Mouse (Mus musculus): ENCODE data around the gene Umps. TPM values are rescaled to one million over a fixed set of nuclear protein-coding genes. Genes with fewer than 3 reads are reported as not detected.

Gene Umps
- total RNA-seq, 2 experiments from 2014 or later: 17.0 to 18.1 TPM

GRCm38 (mm10) chr16:33953008-33953407 lies 13.8 kb downstream of the Umps start:
- no peak for DNase-seq

- peak; percentile 91 for DNase-seq
These were observed 16.0 kb downstream of the Umps start for GRCm38 (mm10) chr16:33950830-33951229.

GRCm38 (mm10) chr16:33950386-33950785 lies 16.5 kb downstream of the Umps start:
- no peak for DNase-seq

DNA sequence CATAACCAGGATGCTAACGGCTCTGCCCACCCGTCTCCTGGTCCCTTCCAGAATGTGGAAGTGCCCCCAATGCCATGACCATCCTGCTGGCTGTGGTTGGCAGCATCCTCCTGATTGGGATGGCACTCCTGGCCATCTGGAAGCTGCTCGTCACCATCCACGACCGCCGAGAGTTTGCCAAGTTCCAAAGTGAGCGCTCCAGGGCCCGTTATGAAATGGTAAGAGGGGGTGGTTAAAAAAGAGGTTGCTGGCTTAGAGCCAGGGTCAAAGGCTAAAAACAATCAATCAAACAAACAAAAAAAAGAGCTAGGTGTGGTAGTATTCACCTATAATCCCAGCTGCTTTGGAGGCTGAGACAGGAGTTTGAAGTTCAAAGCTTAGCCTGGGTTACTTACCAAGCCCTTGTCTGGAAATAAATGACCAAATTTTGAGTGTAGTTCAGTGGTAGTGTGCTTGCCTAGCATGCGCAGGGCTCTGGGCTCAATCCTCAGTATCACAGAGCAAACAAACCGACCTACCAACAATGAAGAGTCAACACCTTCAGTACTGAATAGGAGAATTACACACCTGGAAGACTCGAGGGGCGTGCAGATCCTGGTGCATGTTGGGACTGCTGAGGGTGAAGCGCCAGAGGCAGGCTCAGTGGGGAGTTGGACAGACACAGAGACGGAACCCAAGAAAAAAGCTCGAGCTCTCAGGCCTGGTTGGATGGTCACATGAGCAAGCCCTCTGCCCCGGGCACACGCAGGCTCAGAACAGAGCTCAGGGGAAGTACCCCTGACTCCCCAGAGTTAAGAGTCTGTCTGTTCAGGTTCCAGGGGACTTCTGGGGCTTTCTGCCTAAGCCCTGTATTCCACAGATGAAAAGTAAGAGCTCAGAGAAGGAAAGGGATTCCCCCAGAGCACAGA lies 18.9 kb downstream of the Umps start:
- no peak for DNase-seq

- DNase-seq: peak; percentile 14
These were observed 20.8 kb downstream of the Umps start for GRCm38 (mm10) chr16:33946021-33946420.

- peak; percentile 36 for DNase-seq
These were observed 22.1 kb downstream of the Umps start for GRCm38 (mm10) chr16:33944772-33945171.

DNA sequence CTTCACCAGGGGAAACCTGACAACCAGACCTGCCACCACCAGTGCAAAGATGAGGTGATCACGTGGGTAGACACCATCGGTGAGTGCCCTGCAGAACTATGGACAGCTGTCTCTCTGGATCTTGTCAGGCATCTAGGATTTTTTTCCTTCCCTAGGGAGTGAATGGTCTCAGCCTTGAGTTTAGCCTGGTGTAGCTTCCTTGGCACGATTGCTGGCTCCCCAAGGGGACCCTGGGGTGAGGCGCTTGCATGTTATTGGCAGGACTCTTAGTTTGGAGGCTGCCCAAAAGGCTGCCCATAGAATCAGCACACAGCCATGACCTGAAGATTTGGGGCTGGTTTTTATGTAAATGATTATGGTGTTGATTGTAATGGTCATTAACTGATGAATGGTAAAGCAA lies 22.7 kb downstream of the Umps start:
- peak; percentile 17 for DNase-seq

GRCm38 (mm10) chr16:33943388-33943787 lies 23.4 kb downstream of the Umps start:
- no peak for DNase-seq

DNA sequence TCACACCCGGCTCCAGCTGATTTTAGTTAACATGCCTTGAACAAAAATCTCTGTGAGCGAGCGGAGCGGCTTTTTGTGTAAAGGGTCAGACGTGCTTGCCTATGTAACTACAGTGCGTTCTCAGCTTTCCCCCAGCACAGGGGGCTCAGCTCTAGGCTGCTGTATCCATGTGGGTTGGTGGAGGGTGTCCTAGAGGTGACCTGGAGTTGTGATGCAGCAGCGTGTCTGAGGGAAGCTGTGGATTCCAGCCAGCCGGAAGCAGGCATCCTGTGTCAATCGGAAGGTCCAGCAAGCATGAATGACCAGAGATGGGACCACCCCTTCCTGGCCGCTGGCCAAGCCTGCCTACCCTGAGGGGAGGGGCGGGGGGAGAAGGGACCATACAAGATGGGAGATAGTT lies 24.5 kb downstream of the Umps start:
- peak; percentile 78 for DNase-seq

DNA sequence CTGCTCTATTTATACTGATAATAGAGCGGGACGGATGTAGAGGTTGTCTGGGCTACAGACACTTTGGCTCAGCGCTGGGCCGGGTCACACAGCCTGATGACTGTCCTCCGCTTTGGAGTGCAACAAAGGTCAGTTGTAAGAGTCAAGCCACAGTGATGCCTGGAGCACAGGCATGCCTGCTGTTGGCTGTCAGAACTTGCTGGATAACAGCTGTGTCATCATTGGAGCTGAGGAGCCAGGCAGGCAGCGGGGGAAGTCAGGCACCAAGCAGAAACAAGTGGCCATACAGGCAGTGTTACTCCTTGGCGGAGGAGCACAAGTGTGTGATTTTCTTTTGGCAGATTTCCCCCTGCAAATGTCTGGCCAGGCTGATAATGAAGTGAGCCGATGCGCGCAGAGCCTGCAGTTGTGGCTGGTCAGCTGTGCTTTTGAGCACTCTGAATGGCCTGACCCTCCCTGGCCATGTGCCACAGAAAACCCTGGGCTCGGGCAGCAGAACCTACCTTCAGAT lies 25.5 kb downstream of the Umps start:
- DNase-seq: peak; percentile 76

GRCm38 (mm10) chr16:33940095-33940494 lies 26.7 kb downstream of the Umps start:
- DNase-seq: peak; percentile 12

GRCm38 (mm10) chr16:33939636-33940035 lies 27.2 kb downstream of the Umps start:
- DNase-seq: peak; percentile 42

DNA sequence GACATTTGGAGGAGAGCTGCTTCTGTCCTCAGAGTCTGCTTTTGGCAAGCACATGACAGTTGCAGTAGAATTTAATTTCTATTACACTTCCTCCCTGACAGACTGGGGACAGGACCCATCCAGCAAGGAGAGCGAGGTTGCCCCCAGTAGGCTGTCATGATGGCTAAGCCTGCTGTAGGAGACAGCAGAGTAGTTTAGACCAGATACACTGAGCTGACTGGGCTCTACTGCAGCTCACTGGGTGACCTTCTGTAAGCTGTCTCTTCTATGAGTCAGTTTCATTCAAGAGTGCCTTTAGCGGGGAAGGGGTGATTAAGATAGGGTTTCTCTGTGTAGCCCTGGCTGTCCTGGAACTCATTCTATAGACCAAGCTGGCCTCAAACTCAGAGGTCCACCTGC lies 27.7 kb downstream of the Umps start:
- DNase-seq: peak; percentile 27

DNA sequence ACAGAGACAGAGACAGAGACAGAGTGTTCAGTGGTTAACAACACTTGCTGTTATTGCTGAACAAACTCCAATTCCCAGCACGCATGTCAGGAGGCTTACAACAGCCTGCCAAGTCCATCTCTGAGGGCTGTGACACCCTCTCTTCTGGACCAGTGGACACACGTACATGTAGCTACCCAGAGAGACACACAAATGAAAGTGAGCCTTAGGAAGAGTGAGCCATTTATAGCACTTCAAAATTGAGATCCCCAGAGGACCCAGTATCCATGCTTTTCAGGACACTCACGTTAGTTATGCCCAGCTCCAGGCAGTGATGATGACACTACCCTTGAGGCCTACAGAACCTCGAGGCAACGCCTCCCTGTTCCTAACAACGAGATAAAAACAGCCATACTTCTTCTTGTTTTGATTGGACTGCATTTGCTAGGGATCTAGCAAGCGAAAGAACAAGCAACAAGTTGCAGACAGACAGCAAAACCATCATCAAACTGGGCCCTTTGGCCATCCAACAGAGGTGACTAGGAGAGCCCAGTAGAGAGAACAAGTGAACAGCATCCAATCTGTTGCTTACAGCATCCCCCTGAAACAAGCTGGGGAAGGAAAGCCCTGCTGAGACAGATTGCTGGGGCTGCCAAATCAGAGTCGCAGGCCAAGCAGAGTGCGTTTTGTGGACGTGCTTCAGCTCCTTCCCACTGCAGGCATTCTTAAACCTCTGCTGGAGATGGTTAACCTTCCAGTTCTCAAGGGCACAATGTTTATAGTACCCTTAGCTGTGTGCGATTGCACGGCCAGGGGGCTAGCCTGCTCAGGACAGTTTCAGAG lies 28.3 kb downstream of the Umps start:
- DNase-seq: peak; percentile 7

DNA sequence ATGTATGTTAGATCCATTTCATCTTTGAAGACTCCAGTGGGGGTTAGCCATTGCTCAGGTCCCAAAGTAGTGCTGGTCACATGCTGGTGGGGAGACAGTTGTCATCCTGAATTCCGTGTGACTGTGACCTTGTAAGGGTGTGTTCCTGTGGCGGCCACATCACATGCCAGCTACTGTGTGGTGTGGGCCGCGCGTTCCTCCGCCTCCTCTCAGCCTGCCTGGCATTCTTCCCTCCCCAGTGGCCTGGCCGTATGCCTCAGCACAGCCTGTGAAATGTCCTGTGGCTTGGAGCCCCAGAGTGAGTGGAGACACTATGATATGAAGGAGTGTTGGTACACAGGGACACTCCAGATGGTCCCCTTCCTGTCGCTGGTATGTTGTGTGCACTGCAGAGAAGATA lies 29.3 kb downstream of the Umps start:
- DNase-seq: peak; percentile 89

DNA sequence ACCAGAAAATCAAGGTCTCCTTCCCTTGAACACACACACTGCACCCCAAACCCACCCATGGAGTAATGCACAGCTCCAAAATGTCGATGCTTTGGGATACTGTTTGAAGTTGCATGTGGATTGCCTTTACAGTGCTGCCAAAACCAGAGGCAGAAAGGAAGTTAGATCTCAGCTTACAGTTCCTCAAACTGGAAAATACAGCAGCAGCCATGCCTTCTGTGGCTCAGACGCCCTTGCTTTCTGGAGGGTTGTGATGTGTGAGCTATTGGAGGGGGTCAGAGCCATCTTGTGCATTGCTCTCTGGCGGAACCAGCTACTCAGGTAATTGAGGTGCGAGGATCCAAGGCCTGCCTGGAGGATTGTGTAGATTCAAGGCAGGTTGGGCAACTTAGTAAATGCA lies 30.0 kb downstream of the Umps start:
- peak; percentile 6 for DNase-seq

- DNase-seq: peak; percentile 3
These were observed 31.4 kb downstream of the Umps start for GRCm38 (mm10) chr16:33935407-33935785.

DNA sequence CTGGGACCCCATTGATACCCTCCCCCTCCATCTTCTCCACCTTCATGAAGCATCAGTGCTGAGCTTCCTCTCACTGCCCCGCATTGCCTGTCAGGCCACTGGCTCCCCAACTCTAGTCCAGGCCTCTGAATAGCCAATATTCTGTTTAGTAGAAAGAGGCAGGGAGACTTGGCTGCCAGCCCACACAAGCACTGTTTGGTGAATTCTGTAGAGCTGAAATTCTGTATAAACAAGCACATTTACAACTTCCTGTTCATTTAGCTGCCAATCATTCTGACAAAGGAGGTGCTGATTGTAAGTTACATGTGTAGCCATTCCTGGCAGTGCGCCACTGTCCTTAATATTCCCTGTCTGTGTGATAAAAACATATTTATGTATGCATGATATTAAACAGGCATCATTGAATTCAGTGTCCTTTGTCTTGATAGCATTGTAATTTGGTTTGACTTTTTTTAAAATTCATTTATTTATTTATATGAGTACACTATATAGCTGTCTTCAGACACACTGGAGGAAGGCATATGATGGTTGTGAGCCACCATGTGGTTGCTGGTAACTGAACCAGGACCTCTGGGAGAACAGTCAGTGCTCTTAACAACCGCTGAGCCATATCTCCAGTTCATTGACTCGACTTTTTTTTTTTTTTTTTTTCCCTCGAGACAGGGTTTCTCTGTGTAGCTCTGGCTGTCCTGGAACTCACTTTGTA lies 32.0 kb downstream of the Umps start:
- peak; percentile 61 for DNase-seq

GRCm38 (mm10) chr16:33933411-33933810 lies 33.4 kb downstream of the Umps start:
- peak; percentile 6 for DNase-seq

GRCm38 (mm10) chr16:33932126-33932525 lies 34.7 kb downstream of the Umps start:
- DNase-seq: no peak

DNA sequence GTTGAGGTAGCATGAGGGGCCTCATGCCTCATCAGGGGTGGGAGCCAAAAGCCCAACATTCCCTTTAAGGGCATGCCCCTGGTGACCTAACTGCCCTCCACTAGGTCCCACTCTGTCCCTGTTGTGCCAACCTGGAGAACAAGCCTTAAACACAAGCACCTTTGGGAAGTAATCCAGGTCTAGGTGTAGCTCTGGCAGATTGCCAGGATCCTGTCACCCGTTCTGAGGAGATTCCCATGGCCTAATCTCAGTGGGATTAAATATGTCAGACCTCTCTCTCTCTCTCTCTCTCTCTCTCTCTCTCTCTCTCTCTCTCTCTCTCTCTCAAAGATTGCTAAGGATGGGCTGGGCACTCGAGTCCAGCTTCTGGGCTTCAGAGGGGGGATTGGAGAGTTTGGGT lies 35.2 kb downstream of the Umps start:
- DNase-seq: no peak

GRCm38 (mm10) chr16:33930785-33931184 lies 36.1 kb downstream of the Umps start:
- peak; percentile 57 for DNase-seq

Measured in heart, postnatal 4 days (tissue).